Mouse (Mus musculus) embryonic fibroblast, embryonic 13.5 days (primary cell): ENCODE data around the gene Cnr1.

Source experiments
- CTCF ChIP-seq: IDR thresholded peaks from 2 replicates; pipeline ENCODE4 v1.5.1; 2011; ENCODE audit warnings: mild to moderate bottlenecking, control low read depth, low read length, moderate library complexity, borderline replicate concordance; ENCODE audit not compliant: insufficient read depth
- POLR2A ChIP-seq: IDR thresholded peaks from 2 replicates; pipeline ENCODE4 v1.6.1; 2011; ENCODE audit warnings: low read depth, mild to moderate bottlenecking, control low read depth, low read length, moderate library complexity

DNA sequence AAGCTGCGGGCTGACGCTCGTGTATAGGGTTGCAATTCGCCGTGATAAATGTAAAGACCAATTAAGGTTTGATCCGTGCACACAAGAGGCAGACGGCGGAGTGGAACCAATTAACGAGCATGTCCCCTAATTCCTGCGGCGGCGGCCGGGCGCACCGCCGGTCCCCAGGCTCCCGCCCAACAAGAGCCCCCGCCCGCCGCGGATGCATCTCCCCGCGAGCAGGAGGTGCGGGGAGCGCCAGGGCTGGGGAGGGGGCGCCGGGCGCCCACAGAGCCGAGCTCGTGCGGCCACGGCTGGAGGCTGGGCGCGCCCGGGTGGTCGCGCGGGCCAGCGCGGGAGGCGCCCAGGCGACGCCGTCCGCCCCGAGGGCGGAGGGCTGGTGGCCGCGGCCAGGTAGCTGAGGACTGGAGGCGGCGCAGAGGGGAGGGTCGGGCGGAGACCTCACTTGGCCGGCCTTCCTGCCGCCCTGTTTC lies 596 bp upstream of the Cnr1 start:
- TF ChIP-seq POLR2A, result no peak
- TF ChIP-seq CTCF, result no peak
